Mouse (Mus musculus) thymus, postnatal 25 days (tissue): ENCODE data around the gene Fbxo46.

Experiments
- DNase-seq: peaks from one replicate; pipeline ENCODE4 v3.0.0; 2022

Fbxo46 gene

DNA sequence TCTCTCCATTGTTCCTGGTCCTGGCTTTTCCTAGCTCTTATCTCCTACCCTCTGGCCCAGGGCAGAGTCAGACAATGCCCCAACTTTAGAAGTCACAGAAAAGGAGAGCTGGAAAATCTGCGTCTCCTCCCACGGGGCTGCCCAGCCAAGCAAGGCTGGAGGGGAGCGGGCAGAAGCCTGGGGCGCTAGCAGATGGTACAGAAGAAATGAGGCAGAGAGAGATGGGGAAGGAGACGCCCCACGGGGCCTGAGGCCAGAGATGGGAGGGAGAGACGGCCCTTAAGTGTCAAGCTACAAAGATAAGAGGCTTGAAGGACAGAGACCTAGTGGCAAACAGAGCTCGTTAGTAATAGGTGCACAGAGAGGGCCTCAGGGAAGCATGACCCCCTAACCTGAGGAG is 52.2 kb downstream of the Fbxo46 start:
- no peak for DNase-seq

DNA sequence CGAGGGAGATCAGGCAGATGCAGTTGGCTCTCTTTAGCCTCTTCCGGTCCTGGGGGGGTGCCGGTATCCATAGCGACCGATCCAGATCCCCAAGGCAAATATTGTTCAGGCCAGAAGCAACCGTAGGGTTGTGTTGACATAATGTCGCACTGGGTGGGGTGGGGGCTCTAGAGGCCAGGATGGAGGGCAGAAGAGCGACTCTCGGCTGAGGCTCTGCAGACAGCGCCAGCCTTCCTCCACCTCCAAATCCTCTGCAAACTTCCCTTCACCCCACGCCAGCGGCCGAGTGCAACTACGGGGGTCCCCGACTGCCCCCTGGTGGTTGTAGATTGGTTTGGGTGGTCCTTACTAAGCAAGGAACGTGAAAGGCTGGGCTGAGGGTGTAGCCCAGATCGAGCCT is 53.2 kb downstream of the Fbxo46 start:
- peak; percentile 89 for DNase-seq

DNA sequence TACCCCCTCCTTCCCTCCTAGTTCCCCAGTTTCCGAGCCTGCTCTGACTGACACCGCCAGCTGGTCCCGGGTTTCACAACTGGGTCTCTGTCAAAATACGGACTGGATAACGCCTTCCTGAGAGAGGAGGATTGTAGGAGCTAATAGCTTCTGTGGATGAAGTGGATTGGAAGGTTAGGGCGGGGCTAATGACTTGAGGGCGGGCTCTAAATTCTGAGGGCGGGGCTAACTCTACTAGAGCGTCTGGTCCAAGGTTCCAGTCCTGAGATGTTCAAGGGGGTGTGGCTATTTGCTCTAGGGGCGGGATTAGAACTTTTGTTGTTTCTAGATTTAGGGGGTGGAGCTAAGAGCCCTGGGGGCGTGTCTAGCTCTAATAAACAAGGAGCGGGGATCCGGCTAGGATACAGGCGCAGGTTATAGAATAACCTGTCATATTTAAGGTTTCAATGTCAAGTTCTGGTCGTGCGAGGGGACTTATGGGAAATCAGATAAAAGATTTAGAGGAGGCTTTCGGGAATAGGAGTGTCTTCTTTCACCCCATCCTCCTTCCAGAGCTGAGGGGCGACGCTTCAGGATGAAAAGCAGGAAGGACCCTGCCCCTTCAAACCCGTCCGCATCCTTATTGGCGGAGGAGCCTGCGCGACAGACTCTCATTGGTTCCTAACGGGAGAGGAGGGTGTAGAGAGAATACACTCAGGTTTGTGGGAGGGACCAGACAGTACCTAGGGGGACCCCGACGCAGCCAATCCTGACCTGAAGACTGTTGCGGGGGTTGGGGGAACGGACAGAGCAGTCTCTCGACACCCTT is 56.3 kb downstream of the Fbxo46 start, which contains the start of gene Eml2:
TSS of gene Eml2 (plus strand) at position 714 of the 808 bp plus-strand sequence.
- no peak for DNase-seq

DNA sequence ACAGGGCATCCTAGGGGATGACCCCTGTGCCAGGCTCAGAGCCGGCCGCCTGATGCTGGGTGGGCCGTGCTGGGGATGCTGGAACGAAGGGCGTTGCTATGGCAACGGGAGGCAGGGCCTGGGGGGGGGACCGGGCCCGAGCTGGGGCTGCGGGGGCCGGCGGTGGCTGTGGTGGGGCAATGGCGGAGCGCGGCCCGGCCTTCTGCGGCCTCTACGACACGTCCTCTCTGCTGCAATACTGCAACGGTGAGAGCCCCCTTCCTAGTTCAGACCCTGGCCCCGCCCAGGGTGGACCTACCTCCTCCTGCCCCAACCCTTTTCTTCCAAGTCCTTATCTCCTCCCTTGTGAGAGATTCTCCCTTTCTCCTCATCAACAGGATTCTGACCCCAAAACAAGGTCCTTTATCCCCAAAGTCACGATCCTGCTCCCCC is 56.9 kb downstream of the Fbxo46 start:
- no peak for DNase-seq

DNA sequence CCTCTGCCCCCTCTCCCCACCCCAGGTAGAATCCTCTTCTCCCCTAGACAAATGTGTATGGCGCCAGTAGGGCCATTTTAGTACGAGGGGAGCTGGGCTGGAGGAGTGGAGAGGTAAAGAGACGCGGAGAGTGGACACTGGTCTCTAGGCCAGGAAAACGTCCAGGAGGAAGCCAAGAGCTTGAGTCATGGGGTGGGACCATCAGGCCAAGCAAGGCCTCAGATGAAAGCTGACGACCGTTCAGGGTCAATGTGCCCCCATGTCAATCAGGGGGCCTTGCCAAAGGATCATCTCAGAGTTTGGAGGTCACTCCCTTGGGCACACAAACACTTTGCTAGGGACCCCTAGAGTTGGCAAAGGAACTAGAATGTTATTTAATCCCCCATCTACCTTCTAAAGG is 57.6 kb downstream of the Fbxo46 start:
- DNase-seq, result no peak

DNA sequence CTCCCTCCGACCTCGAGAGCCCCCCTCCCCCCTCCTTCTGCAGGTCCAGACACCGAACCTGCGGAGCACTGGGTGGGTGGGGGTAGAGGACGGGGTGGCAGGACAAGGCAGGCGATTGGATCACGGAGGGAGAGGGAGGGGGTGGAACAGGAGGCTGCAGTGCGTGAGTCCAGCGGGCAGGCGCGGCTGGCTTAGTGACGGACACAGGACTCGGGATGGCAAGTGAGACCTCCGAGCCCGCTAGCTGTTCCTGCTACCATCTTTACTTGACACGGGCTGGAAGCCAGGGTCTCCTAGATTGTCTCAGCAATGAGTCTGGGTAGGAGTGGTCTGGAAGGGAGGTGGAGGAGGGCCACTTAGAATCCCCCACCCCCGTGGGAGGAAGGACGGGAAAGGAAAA is 58.4 kb downstream of the Fbxo46 start:
- DNase-seq, result no peak

DNA sequence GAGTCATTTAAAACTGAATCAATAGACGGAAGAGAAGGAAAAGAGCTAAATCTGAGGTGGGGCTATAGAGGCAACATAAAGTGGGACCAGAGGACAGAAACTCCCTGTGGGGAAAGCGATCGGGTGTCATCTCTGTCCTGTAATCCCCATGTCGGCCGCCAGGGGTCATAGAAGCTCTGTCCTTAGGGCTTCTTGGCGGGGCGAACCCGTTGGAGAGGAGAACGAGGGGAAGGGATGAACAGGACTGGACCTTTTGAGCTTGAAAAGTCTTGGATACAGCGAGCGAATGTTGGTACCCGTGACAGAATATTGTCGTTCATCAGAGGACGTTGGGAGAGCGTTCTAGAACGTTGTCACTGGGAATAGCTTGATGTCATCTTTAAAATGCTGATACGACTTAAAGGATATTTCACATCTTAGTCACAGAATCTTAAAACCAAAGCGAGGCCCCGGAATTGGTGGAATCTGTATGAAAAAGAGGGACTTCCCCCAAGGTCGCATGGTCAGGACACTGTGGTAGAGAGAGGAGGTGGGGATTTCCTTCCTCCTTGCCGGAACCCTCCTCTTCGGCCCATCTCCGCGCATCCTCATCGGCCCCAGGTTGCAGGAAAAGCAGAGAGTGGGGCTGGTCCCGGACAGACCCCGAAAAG is 58.9 kb downstream of the Fbxo46 start:
- DNase-seq, result peak; percentile 84

DNA sequence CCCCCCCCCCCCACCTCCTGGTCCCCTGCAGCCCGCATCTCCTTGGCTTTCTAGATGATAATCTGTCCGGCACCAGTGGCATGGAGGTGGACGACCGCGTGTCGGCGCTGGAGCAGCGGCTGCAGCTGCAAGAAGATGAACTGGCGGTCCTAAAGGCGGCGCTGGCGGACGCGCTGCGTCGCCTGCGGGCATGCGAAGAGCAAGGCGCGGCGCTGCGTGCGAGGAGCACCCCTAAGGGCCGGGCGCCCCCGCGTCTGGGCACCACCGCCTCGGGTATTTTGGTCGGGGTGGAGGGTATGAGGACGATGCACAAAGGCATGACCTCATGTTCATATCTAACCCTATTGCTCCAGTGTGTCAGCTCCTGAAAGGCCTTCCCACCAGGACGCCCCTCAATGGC is 59.5 kb downstream of the Fbxo46 start:
- DNase-seq, result peak; percentile 60

DNA sequence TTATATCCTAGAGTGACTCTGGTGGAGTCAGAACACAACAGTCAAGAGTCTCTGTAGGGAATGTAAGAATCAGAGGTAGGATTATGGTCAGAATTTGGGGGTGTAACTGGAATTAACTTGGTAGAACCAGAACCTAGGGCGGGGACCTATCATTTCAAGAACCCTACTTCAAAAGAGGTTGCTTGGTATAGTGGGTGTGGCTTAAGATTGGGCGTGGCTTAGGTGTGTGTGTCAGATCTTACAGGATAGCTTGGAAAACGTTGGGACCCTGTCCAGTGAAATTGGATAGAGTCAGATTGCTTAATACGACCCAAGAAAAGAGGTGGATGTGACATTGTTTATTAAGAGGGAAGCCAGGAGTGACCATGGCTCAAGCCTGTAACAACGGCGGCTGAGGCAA is 60.3 kb downstream of the Fbxo46 start:
- DNase-seq, result no peak

DNA sequence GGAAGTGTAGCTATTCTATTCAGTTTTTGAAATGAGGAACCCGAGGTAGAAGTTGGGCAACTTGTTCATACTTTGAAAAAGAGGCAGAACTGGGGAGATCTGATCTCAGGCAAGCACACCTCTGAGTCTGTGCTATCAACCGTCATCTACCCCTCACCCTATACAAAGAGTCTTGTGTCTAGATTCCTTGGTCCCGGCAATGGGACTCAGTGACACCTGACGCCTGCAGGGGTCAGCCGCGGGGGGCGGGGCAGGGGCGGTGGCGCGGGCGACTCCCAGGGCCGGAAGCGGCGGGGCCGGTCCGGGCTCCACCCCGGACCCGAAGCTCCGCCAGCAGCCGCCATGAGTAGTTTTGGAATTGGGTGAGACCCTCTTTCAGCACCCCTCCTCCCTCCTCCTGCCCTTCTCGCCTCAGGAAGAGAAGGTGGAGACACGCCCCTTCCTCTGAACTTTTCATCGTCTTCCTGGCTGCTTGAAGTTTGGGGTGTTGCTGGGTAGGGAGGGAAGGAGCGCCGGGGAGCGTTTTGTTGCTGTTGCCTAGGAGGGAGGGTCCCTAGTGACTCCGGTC is 61.3 kb downstream of the Fbxo46 start:
- DNase-seq, result peak; percentile 64

DNA sequence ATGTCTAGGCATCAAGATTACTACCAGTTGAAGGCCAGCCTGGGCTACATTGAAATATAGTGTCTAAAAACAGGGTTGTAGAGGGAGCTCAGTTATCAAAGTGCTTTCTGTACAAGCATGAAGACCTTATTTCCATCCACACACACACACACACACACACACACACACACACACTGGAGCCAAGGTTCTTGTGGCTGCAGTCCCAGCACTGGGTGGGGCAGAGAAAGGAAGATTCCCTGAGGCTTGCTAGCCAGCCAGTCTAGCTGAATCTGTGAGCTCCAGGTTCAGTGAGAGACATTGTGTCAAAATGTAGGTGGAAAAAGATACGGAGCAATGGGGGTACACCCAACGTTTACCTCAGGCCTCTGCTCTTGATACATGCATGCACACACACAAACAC is 64.6 kb downstream of the Fbxo46 start:
- DNase-seq, result no peak

DNA sequence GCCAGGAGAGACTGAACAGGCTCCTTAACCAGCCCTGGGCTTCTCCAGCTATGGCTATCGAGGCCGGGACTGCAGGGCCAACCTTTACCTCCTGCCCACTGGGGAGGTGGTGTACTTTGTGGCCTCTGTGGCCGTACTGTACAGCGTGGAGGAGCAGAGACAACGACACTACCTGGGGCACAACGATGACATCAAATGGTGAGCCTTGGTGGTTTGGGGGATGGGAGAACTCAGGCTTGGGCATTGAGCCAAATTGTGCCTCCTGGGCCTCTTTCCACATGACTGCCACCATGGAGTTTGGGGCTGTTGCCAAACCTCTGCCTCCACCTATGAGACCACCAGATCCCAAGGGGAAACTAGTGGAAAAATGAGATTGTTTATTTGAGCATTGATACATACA is 65.1 kb downstream of the Fbxo46 start:
- no peak for DNase-seq
